Mouse (Mus musculus) T-helper 1 cell (primary cell): ENCODE results near the gene Cntnap1.
"Not testable (repeated sequence)": the region's sequence is repeated elsewhere in the genome, so short reads cannot be mapped to it uniquely, and the experiment has no call there.

ENCODE experiments used
- in situ Hi-C: fragments of 300-600 bp; cut with MboI, MseI; formaldehyde crosslinking; loops from one replicate; pipeline ENCODE4 v1.15.1; 2025; ENCODE audit warnings: high pct_unique_total_duplicates

Cntnap1 gene

GRCm38 (mm10) chr11:101170354-101170810 is at the start of gene Cntnap1:
Cntnap1 (plus strand) TSS chr11:101170523.
- in situ Hi-C loops: loop anchor here (5.0 kb wide), 1 partner anchor 88 kb away; the partner anchor contains the start of gene Coasy

DNA sequence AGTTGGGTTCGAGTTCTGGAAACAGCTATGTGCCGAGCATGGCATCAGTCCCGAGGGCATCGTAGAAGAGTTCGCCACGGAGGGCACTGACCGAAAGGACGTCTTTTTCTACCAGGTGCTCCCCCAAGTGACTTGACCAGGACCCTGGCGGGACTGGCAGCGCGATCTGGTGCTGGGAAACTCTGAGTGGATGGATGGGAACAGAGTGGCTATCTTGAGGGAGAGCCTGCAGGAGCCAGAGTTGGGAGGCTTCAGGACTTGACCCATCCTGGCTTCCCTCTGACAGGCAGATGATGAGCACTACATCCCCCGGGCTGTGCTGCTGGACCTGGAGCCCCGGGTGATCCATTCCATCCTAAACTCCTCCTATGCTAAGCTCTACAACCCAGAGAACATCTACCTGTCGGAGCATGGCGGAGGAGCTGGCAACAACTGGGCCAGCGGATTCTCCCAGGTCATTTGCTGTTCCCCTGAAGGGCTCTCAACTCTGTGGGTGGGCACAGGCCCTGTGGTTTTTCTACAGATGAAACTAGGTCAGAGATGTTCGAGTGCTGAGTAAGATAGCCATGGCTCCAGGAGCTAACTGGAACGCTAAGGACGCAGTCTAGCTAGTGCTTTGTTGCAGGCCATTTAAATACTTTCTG is 49.7 kb upstream of the Cntnap1 start:
- in situ Hi-C loops: no loop called here

DNA sequence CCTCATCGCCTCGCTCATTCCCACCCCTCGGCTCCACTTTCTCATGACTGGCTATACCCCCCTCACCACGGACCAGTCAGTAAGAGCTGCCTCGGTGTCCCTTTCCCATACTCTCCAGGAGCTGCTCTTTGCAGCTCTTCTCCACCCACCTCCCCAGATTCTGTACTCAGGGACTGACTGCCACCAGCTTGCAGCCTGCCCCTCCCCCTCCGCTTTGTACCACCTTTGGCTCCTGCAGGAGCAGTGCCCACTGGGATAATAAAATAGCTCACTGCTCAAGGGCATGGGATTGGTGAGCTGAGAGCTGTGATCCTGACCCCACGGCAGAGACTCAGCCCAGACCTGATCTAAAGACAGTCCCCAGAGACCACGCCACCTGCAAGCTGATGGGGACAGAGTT is 45.8 kb upstream of the Cntnap1 start:
- in situ Hi-C loops: not testable (repeated sequence)

DNA sequence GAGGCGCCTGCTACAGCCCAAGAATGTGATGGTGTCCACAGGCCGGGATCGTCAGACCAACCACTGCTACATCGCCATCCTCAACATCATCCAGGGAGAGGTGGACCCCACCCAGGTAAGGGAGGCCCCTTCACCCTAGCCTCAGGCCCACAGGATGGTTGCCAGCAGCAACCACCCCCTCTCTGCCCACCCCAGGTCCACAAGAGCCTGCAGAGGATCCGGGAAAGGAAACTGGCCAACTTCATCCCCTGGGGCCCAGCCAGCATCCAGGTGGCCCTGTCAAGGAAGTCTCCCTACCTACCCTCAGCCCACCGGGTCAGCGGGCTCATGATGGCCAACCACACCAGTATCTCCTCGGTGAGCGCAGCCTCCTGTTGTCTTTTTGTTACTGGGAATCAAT is 45.3 kb upstream of the Cntnap1 start:
- in situ Hi-C loops: not testable (repeated sequence)

- in situ Hi-C loops: no loop called here
Observed at GRCm38 (mm10) chr11:101127075-101127474, 43.2 kb upstream of the Cntnap1 start.

- in situ Hi-C loops: no loop called here
Observed at GRCm38 (mm10) chr11:101128996-101129577, 41.2 kb upstream of the Cntnap1 start.

GRCm38 (mm10) chr11:101130056-101130756 is 40.1 kb upstream of the Cntnap1 start:
- in situ Hi-C loops: no loop called here

- in situ Hi-C loops: no loop called here
Observed at GRCm38 (mm10) chr11:101131187-101131586, 39.1 kb upstream of the Cntnap1 start.

DNA sequence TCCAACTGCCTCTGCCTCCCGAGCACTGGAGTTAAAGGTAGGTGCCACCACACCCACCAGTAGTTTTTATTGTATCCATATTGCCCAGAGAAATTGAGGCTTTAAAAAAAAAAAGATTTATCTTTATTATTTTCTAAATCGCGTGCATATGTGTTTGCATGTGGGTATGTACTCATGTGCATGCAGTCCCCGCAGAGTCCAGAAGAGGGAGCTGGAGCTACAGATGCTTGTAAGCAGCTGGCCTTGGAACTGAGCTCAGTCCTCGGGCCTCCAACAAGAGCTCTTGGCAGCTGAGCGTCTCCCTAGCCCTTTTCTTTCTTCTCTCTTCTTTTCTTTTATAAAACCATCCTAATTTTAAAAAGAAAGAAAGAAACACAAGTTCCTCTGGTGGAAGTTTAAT is 38.6 kb upstream of the Cntnap1 start:
- in situ Hi-C loops: no loop called here

DNA sequence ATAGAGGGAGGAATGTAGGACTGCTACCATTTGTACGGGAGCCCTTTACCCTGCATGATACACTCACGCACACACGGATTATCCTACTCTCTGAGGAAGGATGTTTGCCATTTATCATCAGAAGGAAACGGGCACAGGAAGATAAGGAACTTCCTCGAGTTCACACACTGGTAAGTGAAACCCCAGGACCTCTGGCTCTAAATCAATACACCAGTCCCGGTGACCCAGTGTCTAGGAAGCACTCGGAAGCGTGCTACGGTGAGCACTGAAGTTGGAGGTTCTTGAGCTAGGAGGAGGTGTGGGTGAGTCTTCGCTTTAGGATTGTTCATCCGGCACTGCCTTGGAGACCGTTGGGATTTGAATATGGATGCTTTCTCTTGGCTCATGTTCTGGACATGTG is 37.3 kb upstream of the Cntnap1 start:
- in situ Hi-C loops: no loop called here

GRCm38 (mm10) chr11:101134217-101134865 is 36.0 kb upstream of the Cntnap1 start:
- in situ Hi-C loops: no loop called here

GRCm38 (mm10) chr11:101137000-101137399 is 33.3 kb upstream of the Cntnap1 start:
- in situ Hi-C loops: no loop called here

- in situ Hi-C loops: no loop called here
Observed at GRCm38 (mm10) chr11:101138536-101139181, 31.7 kb upstream of the Cntnap1 start.

- in situ Hi-C loops: no loop called here
Observed at GRCm38 (mm10) chr11:101140164-101140819, 30.0 kb upstream of the Cntnap1 start.

DNA sequence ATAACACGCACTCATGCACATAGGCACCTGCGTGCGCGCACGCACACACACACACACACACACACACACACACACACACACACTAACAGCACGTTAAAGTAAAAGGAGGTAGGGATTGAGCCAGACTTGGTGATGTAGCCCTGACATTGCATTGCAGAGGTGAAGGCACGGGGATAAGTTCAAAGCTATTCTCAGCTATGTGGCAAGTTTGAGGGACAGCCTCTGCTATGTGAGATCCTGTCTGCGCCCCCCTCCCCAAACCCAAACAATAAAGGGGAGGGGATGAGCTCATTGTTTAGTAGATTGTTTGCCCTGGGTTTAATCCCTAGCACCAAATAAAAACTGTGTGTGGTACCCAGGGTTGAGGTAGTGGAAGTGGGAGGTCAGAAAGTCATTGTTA is 29.2 kb upstream of the Cntnap1 start:
- in situ Hi-C loops: no loop called here

DNA sequence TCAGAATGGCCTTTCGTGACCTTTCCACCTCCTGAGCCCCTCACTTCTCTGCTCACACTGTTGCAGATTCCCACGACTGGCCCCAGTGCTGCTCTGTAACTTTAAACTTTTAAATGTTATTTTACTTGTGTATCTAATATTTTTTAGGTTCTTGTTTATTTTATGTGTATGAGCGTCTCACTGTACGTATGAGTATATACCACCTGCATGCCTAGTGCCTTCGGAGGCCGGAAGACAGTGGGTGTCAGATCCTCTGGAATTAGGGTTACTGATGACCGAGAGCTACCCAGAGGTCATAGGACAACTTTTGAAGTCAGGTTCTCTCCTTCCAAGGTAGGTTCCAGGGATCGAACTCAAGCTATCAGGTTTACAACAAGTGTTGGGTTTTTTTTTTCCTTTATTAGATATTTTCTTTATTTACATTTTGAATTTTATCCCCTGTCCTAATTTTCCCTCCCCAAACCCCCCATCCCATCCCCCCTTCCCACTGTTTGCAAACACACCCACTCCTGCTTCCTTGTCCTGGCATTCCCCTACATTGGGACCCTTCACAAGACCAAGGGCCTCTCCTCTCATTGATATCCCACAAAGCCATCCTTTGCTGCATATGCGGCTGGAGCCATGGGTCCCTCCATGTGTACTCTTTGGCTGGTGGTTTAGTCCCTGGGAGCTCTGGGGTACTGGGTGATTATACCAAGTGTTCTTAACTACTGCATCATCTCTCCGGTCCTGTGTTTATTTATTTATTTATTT is 27.9 kb upstream of the Cntnap1 start:
- in situ Hi-C loops: no loop called here

DNA sequence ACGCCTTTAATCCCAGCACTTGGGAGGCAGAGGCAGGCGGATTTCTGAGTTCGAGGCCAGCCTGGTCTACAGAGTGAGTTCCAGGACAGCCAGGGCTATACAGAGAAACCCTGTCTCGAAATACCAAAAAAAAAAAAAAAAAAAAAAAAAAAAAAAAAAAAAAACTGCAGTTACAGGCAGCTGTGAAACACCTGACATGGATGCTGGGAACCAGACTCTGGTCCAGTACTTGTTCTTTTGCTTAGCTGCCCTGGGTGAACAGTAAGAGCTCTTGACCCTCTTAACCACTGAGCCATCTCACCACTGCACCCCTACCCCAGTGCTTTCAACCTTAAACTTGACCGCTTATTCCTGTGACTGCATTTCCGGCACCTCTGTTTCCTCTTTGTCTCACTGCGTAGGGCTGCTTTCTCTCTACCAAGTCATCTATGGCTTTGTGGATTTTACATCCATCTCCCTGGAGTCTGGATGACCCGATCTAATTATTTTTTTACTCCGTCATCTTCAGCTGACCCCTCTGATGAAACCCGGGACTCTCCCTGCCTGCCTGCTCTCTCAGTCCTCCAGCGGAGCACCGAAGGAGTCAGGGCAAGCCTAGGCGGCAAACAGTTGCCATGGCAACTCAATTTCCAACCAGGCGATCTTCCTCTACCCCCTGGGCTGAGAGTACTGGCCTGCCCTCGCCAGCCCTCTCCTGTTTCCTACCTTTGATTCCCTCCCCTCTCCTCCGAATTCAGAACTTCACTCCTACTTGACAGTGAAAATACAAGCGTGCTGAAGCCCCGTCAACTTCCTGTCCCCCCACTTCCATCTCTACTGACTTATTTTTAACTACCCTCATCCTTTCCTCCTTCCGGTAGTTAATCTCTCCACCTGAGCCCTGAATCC is 26.7 kb upstream of the Cntnap1 start:
- in situ Hi-C loops: no loop called here

DNA sequence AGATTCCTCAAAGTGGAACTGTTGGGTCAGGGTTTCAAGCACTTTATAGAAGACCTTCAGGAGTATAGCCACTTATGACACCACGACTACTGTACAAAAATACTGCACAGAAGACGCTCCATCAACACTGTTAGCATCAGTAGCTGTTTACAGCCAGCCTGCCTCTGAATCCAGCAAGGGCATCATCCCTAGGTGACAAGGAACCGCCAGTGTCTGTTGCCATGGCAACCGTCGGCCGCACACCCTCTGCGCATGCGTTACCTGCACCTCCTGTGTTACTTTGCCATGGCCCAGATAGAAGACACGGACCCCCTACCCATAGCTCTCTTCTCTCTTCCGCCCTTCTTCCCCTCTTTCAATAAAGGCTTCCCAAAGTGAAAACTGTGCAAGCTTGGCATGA is 23.9 kb upstream of the Cntnap1 start:
- in situ Hi-C loops: no loop called here

- in situ Hi-C loops: no loop called here
Observed at GRCm38 (mm10) chr11:101148751-101149150, 21.6 kb upstream of the Cntnap1 start.
